Mouse (Mus musculus) forebrain, embryonic 10.5 days (tissue): Measurements from ENCODE around the gene Ipo7. TPM values are rescaled to one million over a fixed set of nuclear protein-coding genes. Genes with fewer than 3 reads are reported as not detected.
A peak's percentile ranks its signal among the peaks of the same experiment; 100 is the strongest.

Source experiments
- DNase-seq: peaks from one replicate; pipeline ENCODE4 v3.0.0-alpha.2; 2017; ENCODE audit warnings: low spot score; ENCODE audit errors: extremely low spot score
- H3K27ac ChIP-seq: fragments of 300-500 bp; sonication (generic); 2 replicates; pipeline ENCODE4 v1.5.1; 2016; ENCODE audit warnings: mild to moderate bottlenecking
- H3K27me3 ChIP-seq: fragments of 300-500 bp; sonication (generic); 2 replicates; pipeline ENCODE4 v1.6.1; 2016; ENCODE audit warnings: mild to moderate bottlenecking; ENCODE audit not compliant: poor library complexity, severe bottlenecking
- H3K36me3 ChIP-seq: fragments of 300-500 bp; sonication (generic); replicated peaks from 2 replicates; pipeline ENCODE4 v1.6.1; 2016; ENCODE audit warnings: mild to moderate bottlenecking, moderate library complexity
- H3K4me1 ChIP-seq: fragments of 300-500 bp; sonication (generic); 2 replicates; pipeline ENCODE4 v1.6.1; 2016
- H3K4me3 ChIP-seq: fragments of 300-500 bp; sonication (generic); 2 replicates; pipeline ENCODE4 v1.5.1; 2016; ENCODE audit warnings: mild to moderate bottlenecking, moderate library complexity
- H3K9me3 ChIP-seq: fragments of 300-500 bp; sonication (generic); 2 replicates; pipeline ENCODE4 v1.6.1; 2016; ENCODE audit warnings: mild to moderate bottlenecking, moderate library complexity
- WGBS: fragments of 180-500 bp; shearing (Covaris S2); methylation state at CpG from one replicate; pipeline ENCODE4 v1.1.7; 2016; 5-methylcytosine and 5-hydroxymethylcytosine counted together
- polyA plus RNA-seq: library from polyadenylated mRNA; unstranded; fragments of >200 nt; fragmentation: Nextera tagmentation; extraction: Ambion mirVana; gene quantifications from 2 replicates; pipeline ENCODE4 v1.2.1, GENCODE M21; 2016

Gene Ipo7
- polyA plus RNA-seq, 1 experiment from 2014 or later: 62.7 TPM

DNA sequence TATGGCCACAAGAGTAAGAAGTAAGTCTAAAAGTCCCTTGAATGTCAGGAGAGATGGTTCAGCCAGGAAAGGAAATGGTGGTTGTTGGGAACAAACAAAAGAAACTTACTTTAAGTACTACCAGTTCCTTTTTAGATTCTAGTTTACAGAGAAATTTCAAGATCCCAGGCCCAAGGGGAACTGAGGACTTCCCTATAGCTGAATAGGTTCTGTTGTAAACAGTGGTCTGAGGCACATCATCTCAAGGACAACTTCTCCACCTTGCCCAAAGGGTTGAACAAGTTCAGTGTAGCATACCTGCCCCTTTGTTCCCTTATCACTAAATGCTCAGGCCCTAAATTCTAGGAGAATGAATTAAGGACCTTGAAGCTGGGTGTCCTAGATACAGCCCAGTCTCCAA is 16.0 kb upstream of the Ipo7 start:
- H3K36me3 ChIP-seq: no peaks in the 10 kb centered on the region
- H3K4me3 ChIP-seq: no peak overlapping the region
- DNase-seq: no peak
- H3K4me1 ChIP-seq: peaks cover 7% of the 10 kb centered on the region
- no peaks in the 10 kb centered on the region for H3K9me3 ChIP-seq
- H3K27ac ChIP-seq: no peak overlapping the region
- 0 out of 2 replicates have a peak, but pooled peaks cover 7% of the 10 kb centered on the region for H3K27me3 ChIP-seq

DNA sequence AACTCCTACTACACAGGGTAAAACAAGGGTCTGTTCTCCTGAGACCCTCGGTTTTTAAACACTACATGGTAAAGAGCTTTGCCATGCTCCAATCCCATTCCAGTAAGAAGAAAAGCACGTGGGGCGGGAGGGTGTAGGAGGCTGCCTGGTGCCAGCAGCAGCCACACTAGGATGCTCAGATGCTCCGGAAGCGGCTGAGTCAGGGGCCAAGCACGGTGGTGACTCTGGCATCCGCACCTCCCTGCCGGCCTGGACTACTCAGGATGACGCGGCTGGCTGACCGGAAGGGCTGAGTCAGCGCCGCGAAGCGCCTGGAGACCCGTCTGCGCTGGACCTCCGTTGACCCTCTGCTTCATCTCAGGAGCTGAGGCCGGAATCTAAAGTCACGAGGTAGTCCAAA is 15.1 kb upstream of the Ipo7 start:
- Histone ChIP-seq H3K4me3 (peak overlapping the region; percentile 24), H3K4me1 (peaks cover 7% of the 10 kb centered on the region), H3K36me3 (no peaks in the 10 kb centered on the region), H3K27ac (peak overlapping the region; percentile 12; the same call in 1 of the 2 replicates), H3K27me3 (0 out of 2 replicates have a peak, but pooled peaks cover 7% of the 10 kb centered on the region), H3K9me3 (no peaks in the 10 kb centered on the region)
- peak; percentile 36 for DNase-seq
- 17% methylated on average over 20 of the region's 20 CpGs for WGBS

DNA sequence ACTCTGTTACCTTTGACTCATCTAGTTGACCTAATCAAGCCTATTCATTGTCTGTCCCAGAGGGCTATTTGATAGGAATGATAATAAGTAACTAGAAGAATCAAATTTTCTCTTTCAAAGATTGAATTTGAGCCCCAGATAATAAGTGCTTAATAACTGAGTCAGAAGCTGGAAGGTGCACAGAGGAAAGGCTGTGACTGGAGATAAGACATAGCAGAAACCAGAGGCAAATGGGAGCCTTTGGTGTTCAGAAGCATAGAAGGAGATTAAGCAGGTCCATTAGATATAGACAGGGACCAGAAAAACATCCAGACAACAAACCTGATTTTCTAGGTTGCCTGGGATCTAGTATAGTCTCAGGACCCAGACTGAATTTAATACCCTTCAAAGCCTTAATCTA is 12.1 kb upstream of the Ipo7 start:
- H3K4me1 ChIP-seq: peaks cover 7% of the 10 kb centered on the region
- no peak for DNase-seq
- no peak overlapping the region for H3K4me3 ChIP-seq
- no peak overlapping the region for H3K27ac ChIP-seq
- H3K27me3 ChIP-seq: 0 out of 2 replicates have a peak, but pooled peaks cover 7% of the 10 kb centered on the region
- H3K36me3 ChIP-seq: no peaks in the 10 kb centered on the region
- no peaks in the 10 kb centered on the region for H3K9me3 ChIP-seq

DNA sequence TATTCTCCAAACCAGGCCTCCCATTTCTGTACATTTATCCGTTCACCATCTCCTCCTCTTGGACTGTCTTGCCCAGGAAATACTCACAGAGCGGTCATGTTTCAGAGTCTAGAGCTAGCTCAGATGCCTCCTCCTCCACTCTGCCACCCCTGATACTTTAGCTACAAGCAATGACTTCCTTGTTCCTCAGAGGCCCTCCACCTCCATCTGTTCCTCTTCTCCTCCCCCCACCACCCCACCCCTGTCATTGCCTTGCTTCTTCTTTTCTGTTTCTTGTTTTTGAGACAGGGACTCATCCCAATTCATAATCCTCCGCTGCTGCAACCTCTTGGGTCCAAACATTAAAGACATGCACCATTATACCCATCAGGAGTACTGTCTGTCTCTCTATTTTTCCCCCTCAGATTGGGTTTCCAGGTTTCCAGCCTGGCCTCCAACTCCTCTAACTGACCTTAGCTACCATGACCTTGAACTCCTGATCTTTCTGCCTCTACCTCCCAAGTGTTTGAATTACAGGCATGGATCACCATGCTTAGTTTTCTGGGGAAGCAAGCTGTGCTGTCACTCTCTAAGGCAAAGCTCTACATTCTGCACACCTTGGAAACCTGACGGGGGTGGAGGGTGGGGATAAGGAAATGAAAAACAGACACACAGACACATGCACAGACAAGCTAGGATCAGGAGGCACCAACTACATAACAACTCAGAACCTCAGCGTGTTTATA is 11.4 kb upstream of the Ipo7 start:
- 0 out of 2 replicates have a peak, but pooled peaks cover 7% of the 10 kb centered on the region for H3K27me3 ChIP-seq
- H3K27ac ChIP-seq: no peak overlapping the region
- H3K9me3 ChIP-seq: no peaks in the 10 kb centered on the region
- DNase-seq: no peak
- no peaks in the 10 kb centered on the region for H3K36me3 ChIP-seq
- no peak overlapping the region for H3K4me3 ChIP-seq
- peaks cover 7% of the 10 kb centered on the region for H3K4me1 ChIP-seq
- WGBS: 78% methylated on average over 5 of the region's 5 CpGs

DNA sequence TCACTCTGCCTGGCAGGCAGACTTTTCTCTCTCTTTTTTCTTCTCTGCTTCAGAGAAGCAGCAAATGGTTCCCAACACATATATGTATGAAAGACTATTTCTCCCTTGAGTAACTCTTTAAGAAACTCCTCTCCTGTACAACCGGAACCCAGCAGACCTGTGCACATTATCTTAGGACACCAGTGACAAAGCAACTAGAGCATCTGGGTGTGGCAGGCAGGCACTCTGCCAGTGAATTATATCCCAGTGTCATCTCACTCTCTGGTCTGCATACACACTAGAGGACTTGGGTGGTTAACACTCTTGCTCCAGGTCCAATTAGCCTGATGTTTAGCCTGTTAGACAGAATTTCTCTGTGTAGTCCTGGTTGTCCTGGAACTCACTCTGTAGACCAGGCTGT is 9.6 kb upstream of the Ipo7 start:
- no peak for DNase-seq
- Histone ChIP-seq H3K36me3 (no peaks in the 10 kb centered on the region), H3K27ac (no peak overlapping the region), H3K27me3 (no peaks in the 10 kb centered on the region), H3K4me1 (no peaks in the 10 kb centered on the region), H3K4me3 (no peak overlapping the region), H3K9me3 (no peaks in the 10 kb centered on the region)
- WGBS: 90% methylated on average over 1 of the region's 1 CpGs

DNA sequence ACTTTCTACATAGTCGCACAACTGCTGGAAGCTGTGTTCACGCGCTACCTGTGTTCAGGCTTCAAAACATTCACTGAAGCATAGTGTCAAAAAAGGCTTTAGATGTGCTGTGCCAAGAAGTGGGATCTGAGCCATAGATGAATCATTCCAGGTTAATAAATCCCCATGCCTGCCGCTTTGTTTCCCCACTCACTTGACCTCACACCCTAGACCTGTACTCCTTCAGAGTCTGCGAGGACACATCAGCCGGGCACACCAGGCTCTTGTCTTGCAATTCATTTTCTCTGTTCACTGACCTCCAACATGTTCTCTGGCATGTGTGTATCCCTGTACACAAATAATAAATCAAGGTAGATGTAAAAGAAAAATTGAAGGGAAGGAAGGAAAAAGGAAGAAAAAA is 9.0 kb upstream of the Ipo7 start:
- Histone ChIP-seq H3K36me3 (no peaks in the 10 kb centered on the region), H3K9me3 (no peaks in the 10 kb centered on the region), H3K27me3 (no peaks in the 10 kb centered on the region), H3K27ac (no peak overlapping the region), H3K4me1 (no peaks in the 10 kb centered on the region), H3K4me3 (no peak overlapping the region)
- DNase-seq: no peak
- WGBS: 96% methylated on average over 6 of the region's 6 CpGs

DNA sequence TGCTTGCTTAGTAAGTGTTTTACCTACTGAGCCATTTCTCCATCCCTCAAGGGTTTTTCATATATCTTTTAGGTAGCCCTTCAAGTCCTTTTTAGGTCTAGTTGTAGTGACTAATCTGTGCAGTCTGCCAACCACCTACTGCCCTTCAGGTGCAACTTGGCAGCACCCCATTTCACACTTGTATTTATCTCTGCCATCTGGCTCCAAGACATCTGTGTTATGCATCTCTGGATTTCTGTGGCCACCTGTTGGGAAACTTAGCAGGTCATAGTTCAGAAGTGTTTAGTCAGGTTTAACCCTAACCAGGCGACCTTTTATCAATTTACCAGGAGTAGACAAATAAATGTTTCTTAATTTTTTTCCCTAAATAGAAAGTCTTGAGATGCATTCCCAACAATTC is 6.7 kb upstream of the Ipo7 start:
- Histone ChIP-seq H3K27ac (no peak overlapping the region), H3K4me3 (no peak overlapping the region), H3K27me3 (no peaks in the 10 kb centered on the region), H3K9me3 (no peaks in the 10 kb centered on the region), H3K4me1 (no peaks in the 10 kb centered on the region), H3K36me3 (no peaks in the 10 kb centered on the region)
- DNase-seq: no peak
- 62% methylated on average over 1 of the region's 1 CpGs for WGBS

DNA sequence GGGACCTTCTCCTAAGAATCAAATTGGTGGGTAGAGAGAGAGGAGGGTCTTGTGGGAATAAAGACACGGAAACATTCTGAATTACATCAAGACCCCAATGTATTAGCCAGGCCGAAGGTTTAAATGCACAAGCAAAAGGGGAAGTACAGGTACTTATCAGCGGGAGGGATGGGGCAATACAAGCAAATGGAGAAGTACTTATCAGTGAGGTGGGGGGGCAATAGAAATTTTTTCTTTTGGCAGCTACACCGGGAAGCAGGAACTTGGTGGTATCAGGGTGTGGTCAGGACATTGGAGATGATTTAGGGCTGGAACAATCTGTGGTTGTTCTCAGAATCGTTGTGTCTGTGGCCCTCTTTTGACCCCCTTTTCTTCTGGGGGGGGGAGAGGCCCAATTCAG is 3.8 kb upstream of the Ipo7 start:
- Histone ChIP-seq H3K36me3 (no peaks in the 10 kb centered on the region), H3K27ac (no peak overlapping the region), H3K4me3 (no peak overlapping the region), H3K27me3 (no peaks in the 10 kb centered on the region), H3K9me3 (no peaks in the 10 kb centered on the region), H3K4me1 (peaks cover 5% of the 10 kb centered on the region)
- DNase-seq: no peak
- WGBS: 92% methylated on average over 5 of the region's 5 CpGs

DNA sequence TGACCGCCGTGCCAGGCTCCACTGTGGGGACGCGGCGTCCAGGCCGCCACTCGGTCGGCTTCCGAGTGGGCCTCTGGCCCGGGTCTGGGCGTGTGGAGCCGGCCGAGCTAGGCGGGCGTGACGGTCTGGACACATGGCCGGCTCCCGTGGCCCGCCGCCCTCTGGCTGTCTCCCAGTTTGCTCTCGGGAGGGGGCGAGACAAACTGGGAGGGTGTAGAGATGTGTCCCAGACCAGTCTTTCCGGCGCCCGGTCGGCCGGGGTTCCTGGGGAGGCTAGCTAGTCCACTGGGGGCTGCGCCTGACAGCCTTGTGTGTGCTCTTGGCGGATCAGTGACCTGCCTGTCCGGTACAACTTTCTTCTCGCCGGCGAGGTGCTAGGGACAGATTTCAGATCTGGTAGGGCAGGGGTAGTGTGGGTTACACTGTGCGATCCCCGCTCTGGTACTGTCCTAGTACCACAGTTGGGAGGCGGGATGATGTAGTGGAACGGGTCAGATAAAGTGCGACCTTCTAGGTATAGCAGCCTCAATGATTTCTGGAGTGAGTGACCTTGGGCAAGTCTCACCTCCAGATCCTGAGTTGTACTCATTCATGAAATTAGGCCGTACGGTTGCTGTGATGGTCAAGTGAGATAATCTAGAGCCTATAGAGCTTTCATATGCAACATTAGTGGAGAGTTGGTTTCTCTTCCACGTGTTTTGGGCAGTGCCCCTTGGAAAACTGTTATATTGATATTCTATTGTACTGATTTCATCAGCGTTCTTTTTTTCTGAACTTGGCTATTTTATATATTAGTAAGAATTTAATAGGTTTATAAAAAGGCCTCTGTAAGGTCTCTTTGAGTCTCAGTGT is 783 bp downstream of the Ipo7 start:
- peak overlapping the region; percentile 99 for H3K4me3 ChIP-seq
- peak overlapping the region; percentile 98 for H3K27ac ChIP-seq
- peaks cover 37% of the 10 kb centered on the region for H3K36me3 ChIP-seq
- H3K4me1 ChIP-seq: peaks cover 16% of the 10 kb centered on the region
- H3K27me3 ChIP-seq: no peaks in the 10 kb centered on the region
- no peaks in the 10 kb centered on the region; the same call in 1 of the 2 replicates for H3K9me3 ChIP-seq
- DNase-seq: no peak
- under 1% methylated on average over 42 of the region's 42 CpGs for WGBS

DNA sequence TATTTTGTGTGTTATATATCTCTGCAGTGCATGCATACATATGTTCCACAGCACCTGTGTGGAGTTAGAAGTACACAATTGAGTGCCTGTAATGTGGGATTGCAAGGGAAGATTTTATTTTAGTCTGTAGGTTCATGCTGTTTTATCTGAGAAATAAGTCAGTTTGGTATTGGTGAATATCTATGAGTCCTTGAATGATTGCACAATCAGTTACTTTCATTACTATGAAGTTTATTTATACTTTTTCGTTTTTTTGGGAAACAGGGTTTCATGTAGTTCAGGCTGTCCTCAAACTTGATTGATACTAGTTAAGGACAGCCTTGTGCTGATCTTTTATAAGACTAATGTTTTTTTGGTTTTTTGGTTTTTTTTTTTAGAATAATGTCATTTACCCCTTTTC is 5.5 kb downstream of the Ipo7 start:
- no peak overlapping the region for H3K27ac ChIP-seq
- peaks cover 8% of the 10 kb centered on the region; the same call in 1 of the 2 replicates for H3K9me3 ChIP-seq
- H3K27me3 ChIP-seq: no peaks in the 10 kb centered on the region
- DNase-seq: no peak
- WGBS: 87% methylated on average over 1 of the region's 1 CpGs
- H3K4me3 ChIP-seq: no peak overlapping the region
- peaks cover 16% of the 10 kb centered on the region for H3K4me1 ChIP-seq
- peaks cover 78% of the 10 kb centered on the region for H3K36me3 ChIP-seq

DNA sequence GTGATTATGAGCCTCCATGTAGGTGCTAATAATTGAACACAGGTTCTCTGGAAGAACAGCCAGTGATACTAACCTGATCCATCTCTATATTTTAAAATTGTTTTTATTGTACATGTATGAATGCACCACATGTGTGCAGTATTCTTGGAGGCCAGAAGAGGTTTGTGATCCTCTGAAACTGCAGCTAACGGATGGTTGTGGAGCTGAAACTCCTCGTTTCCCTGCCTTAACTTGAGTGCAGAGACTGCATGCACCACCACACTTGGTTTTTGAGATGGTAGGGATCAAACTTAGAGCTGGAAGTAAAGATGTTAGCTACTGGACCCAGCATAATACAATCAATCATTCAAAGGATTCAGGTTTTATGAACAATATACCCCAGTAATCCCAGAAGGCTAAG is 8.5 kb downstream of the Ipo7 start:
- DNase-seq: no peak

DNA sequence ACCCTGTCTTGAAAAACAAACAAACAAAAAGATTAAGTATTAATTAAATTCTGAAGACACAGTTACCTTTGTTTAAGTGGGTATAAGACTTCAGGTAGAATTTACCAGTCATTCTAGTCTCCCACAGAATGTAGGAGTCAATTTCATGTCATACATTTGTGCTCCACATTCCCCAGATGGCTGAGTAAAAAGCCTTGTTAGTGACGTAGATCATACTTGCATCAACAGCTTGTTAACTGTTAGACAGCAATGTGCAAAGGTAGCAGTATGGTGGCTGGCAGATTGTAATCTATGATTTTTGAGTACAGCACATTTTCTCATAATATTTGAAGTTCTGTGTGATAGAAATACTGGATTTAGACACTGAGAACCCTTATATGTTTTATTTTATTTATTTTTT is 10.8 kb downstream of the Ipo7 start:
- no peak overlapping the region for H3K27ac ChIP-seq
- no peak overlapping the region for H3K4me3 ChIP-seq
- H3K9me3 ChIP-seq: peaks cover 8% of the 10 kb centered on the region; the same call in 1 of the 2 replicates
- DNase-seq: no peak
- 84% methylated on average over 1 of the region's 1 CpGs for WGBS
- no peaks in the 10 kb centered on the region for H3K4me1 ChIP-seq
- peaks cover 94% of the 10 kb centered on the region for H3K36me3 ChIP-seq
- H3K27me3 ChIP-seq: no peaks in the 10 kb centered on the region

More for the DNA sequence above, 8.5 kb downstream of the Ipo7 start:
- peaks cover 8% of the 10 kb centered on the region; the same call in 1 of the 2 replicates for H3K9me3 ChIP-seq
- H3K27ac ChIP-seq: no peak overlapping the region
- 85% methylated on average over 2 of the region's 2 CpGs for WGBS
- H3K4me1 ChIP-seq: no peaks in the 10 kb centered on the region
- no peak overlapping the region for H3K4me3 ChIP-seq
- no peaks in the 10 kb centered on the region for H3K27me3 ChIP-seq
- H3K36me3 ChIP-seq: peaks cover 94% of the 10 kb centered on the region

DNA sequence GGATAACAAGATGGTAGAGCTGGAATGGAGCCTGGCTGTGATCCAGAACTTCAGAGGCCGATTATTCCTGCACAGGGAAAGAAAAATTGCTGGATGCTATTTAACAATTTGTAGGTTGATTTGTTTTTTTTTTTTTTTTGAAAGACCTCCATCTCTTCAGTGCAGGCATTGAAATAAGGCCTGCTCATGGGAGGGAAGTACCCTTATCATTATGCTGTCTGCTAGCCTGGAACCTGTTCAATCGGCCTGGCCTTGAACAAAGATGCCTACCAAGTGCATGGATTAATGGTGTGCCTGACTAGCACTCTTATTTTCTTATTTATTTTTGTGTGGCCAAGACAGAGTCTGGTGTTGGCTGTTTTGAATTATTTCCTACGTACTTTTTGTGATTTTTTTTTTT is 12.3 kb downstream of the Ipo7 start:
- Histone ChIP-seq H3K27me3 (no peaks in the 10 kb centered on the region), H3K9me3 (no peaks in the 10 kb centered on the region), H3K4me1 (no peaks in the 10 kb centered on the region), H3K4me3 (no peak overlapping the region), H3K27ac (no peak overlapping the region), H3K36me3 (peaks cover 94% of the 10 kb centered on the region)
- WGBS: 89% methylated on average over 3 of the region's 3 CpGs
- DNase-seq: no peak
